Mouse (Mus musculus): Measurements from ENCODE around the gene Mst1. TPM values are rescaled to one million over a fixed set of nuclear protein-coding genes. Genes with fewer than 3 reads are reported as not detected.

Mst1 gene
- polyA plus RNA-seq, 1 experiment = 0.32 TPM

DNA sequence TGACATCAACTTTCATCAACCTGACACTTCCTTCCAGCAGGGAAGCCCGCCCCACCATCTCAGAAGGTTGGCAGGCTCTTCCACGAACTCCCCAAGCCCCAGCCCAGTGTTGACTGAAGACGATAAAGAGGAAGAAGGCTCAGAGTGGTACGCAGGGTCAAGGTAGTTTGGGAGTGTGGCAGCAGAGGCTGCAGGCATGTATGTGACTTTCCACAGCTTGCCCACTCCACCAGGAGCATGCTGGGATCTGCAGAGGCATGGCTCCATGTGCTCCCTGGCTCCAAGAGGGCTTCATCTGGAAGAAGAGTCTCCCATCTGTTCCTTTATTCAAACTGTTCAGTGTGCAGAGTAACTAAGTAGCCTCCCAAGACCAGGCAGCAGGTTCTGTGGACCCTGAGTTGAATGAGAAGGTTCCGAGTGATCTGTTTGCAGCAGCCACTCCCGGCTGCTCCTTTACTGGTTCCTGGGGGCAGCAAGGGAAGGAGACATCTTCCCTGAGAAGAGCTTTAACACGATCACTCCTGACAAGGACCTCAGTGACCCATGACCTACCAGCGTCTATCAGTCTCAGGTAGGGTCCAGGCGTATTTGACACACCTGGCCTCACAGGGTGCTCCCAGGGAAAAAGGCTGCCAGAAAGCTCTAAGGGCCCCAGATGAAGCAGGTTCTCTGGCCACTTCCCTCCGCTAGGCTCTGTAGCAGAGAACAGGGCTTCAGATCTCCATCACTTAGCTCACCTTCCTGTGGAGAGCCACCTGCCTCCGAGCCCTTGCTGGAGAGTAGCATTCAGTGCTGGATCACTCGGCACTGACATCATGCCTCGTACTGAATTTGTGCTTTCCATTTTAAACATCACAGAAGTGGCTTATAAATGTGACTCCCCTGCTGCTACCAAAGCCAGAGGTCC is 49.1 kb downstream of the Mst1 start:
- no peak for DNase-seq (ENCODE audit: low read depth)

- no peak for DNase-seq (ENCODE audit: low read depth)
Observed at GRCm38 (mm10) chr9:108131502-108131901, 51.3 kb downstream of the Mst1 start.

DNA sequence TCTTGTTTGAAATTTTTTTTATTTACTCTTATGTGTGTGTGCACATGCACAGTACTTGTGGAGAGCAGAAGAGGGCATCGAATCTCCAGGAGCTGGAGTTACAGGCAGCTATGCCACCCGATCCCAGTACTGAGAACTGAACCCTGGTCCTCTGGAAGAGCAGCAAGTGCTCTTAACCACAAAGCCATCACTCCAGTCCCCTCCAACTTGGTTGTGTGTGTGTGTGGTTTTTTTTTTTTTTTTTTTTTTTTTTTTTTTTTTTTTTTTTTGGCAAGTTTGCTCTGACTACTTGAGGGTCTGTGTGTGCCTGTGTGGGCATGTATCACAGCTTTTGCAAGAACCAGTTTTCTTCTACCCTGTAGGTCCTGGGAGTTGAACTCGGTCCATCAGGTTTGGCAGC is 52.1 kb downstream of the Mst1 start:
- no peak for DNase-seq (ENCODE audit: low read depth)

GRCm38 (mm10) chr9:108133478-108133877 is 53.2 kb downstream of the Mst1 start:
- DNase-seq (ENCODE audit: low read depth) = no peak

Other genes starting within 250 kb of the Mst1 start
- 19.0 and 20.9 TPM in 2 replicates for gene Rbm6, start 207.2 kb upstream of the Mst1 start, polyA plus RNA-seq (2012; rRNA removed)
- 24.5 and 26.2 TPM in 2 replicates for gene Mon1a, start 192.3 kb upstream of the Mst1 start, polyA plus RNA-seq (2012; rRNA removed)
- gene Mst1r, start 173.6 kb upstream of the Mst1 start, polyA plus RNA-seq (2012; rRNA removed) = 34.3 and 40.2 TPM in 2 replicates
- 2.3 and 3.1 TPM in 2 replicates for gene Actl11, start 152.0 kb upstream of the Mst1 start, polyA plus RNA-seq (2012; rRNA removed)
- 0.84 and 0.92 TPM in 2 replicates for gene Camkv, start 144.8 kb upstream of the Mst1 start, polyA plus RNA-seq (2012; rRNA removed)
- gene Traip, start 130.3 kb upstream of the Mst1 start, polyA plus RNA-seq (2012; rRNA removed) = 0.81 and 1.2 TPM in 2 replicates
- gene Uba7, start 104.9 kb upstream of the Mst1 start, polyA plus RNA-seq (2012; rRNA removed) = 43.3 and 65.1 TPM in 2 replicates
- 0.84 and 1.0 TPM in 2 replicates for gene Gm20661, start 97.4 kb upstream of the Mst1 start, polyA plus RNA-seq (2012; rRNA removed)
- gene Inka1, start 94.6 kb upstream of the Mst1 start, polyA plus RNA-seq (2012; rRNA removed) = 16.2 and 20.8 TPM in 2 replicates
- gene Cdhr4, start 87.9 kb upstream of the Mst1 start, polyA plus RNA-seq (2012; rRNA removed) = 13.0 and 14.5 TPM in 2 replicates
- gene Gm20662, start 84.1 kb upstream of the Mst1 start, polyA plus RNA-seq (2012; rRNA removed) = 3.8 and 5.0 TPM in 2 replicates
- gene Ip6k1, start 77.9 kb upstream of the Mst1 start, polyA plus RNA-seq (2012; rRNA removed) = 94.3 and 97.5 TPM in 2 replicates
- 51.3 and 52.0 TPM in 2 replicates for gene Gmppb, start 31.2 kb upstream of the Mst1 start, polyA plus RNA-seq (2012; rRNA removed)
- 9.0 and 9.8 TPM in 2 replicates for gene Amigo3, start 27.3 kb upstream of the Mst1 start, polyA plus RNA-seq (2012; rRNA removed)
- gene Rnf123, start 2.9 kb downstream of the Mst1 start, polyA plus RNA-seq (2012; rRNA removed) = 69.5 and 90.7 TPM in 2 replicates
- 94.2 and 118 TPM in 2 replicates for gene Apeh, start 14.2 kb downstream of the Mst1 start, polyA plus RNA-seq (2012; rRNA removed)
- gene Bsn, start 109.9 kb downstream of the Mst1 start, polyA plus RNA-seq (2012; rRNA removed) = 1.5 and 1.9 TPM in 2 replicates
- 60.0 and 110 TPM in 2 replicates for gene Dag1, start 183.5 kb downstream of the Mst1 start, polyA plus RNA-seq (2012; rRNA removed)
- 26.4 and 27.3 TPM in 2 replicates for gene Nicn1, start 210.0 kb downstream of the Mst1 start, polyA plus RNA-seq (2012; rRNA removed)
- 37.3 and 45.6 TPM in 2 replicates for gene Amt, start 216.4 kb downstream of the Mst1 start, polyA plus RNA-seq (2012; rRNA removed)
- 151 and 208 TPM in 2 replicates for gene Rhoa, start 225.7 kb downstream of the Mst1 start, polyA plus RNA-seq (2012; rRNA removed)
- 78.7 and 101 TPM in 2 replicates for gene Tcta, start 225.7 kb downstream of the Mst1 start, polyA plus RNA-seq (2012; rRNA removed)